Mouse (Mus musculus) G1E (cell line): Measurements from ENCODE around the gene Kif3b.

Experiments used
- CTCF ChIP-seq: IDR thresholded peaks from 2 replicates; pipeline ENCODE4 v1.5.1; 2012; ENCODE audit warnings: low read depth, low read length, inconsistent platforms, mixed read lengths
- GATA1 ChIP-seq: IDR thresholded peaks from 2 replicates; pipeline ENCODE4 v1.6.1; 2012; ENCODE audit warnings: borderline replicate concordance, low read length, inconsistent platforms, mixed read lengths
- POLR2AphosphoS5 ChIP-seq: IDR thresholded peaks from 2 replicates; pipeline ENCODE4 v1.6.1; 2012; ENCODE audit warnings: low read depth, low read length, inconsistent platforms; ENCODE audit not compliant: insufficient replicate concordance

DNA sequence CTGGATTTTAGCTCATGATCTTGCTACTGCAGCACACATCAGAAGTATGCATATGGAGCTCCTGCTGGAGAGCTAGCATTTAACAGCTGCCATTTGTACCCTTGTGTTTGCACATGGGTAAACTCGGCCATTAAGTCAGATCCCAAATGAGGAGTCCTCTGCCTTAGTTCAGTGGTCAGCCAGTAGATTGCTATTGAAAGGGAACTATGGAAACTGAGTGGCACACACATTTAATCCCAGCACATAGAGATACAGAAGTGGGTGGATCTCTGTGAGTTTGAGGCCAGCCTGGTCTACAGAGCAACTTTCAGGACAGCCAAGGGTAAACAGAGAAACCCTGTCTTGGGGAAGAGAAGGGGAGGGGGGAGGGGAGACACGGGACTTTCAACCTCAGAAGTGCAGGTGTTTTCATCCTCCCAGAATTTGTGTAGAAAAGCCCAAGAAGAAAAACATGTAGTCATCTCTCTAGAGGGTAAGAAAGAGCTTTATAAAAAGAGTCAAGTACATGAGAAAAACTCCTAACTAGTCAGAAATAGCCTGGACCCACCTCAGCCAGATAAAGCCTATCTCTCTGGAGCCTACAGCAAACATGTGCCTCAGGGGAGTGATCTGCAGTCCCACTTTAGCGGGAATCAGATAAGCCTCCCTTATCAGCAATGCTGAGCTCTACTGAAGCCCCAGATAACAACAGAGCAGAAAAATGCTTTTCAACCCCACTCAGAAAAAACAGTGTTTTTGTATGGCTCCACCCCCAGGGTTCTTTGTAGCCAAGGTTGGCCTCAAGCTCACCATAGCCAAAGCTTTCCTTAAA is 31.1 kb upstream of the Kif3b start:
- no peak for TF ChIP-seq CTCF
- TF ChIP-seq POLR2AphosphoS5 = no peak
- TF ChIP-seq GATA1 = no peak
